Mouse (Mus musculus) left cerebral cortex, postnatal 14 days (tissue): ENCODE results near the gene 1700013G24Rik. TPM values are rescaled to one million over a fixed set of nuclear protein-coding genes. Genes with fewer than 3 reads are reported as not detected.

Experiments used
- DNase-seq, 2 experiments: peaks; one replicate each; pipeline ENCODE4 v3.0.0; 2021 to 2022; ENCODE audit warnings: low spot score in 2 of 2, mixed read lengths in 1 of 2
- intact Hi-C: fragments of 180-260 bp; cut with DNase I; formaldehyde crosslinking; loops from one replicate; pipeline ENCODE4 v1.15.1; 2025
- total RNA-seq, 2 experiments: library from RNA; stranded (reverse); gene quantifications; 2 replicates each; pipeline ENCODE4 v1.2.3; 2021

1700013G24Rik gene
- total RNA-seq, 2 experiments from 2014 or later, result not detected

- no peak for DNase-seq
- intact Hi-C loops, result no loop called here
These were observed 35.7 kb downstream of the 1700013G24Rik start for GRCm38 (mm10) chr4:137488571-137489303.

GRCm38 (mm10) chr4:137489996-137490395, 36.9 kb downstream of the 1700013G24Rik start:
- DNase-seq, result no peak
- intact Hi-C loops, result no loop called here

GRCm38 (mm10) chr4:137492563-137492962, 39.5 kb downstream of the 1700013G24Rik start:
- intact Hi-C loops, result no loop called here
- DNase-seq, result no peak

GRCm38 (mm10) chr4:137493187-137493586, 40.1 kb downstream of the 1700013G24Rik start:
- no peak for DNase-seq
- intact Hi-C loops, result no loop called here

- intact Hi-C loops, result no loop called here
- DNase-seq, result no peak
These were observed 41.8 kb downstream of the 1700013G24Rik start for GRCm38 (mm10) chr4:137494751-137495500.

GRCm38 (mm10) chr4:137495501-137496100, 42.5 kb downstream of the 1700013G24Rik start:
- no peak for DNase-seq
- intact Hi-C loops, result no loop called here

- no peak for DNase-seq
- intact Hi-C loops, result no loop called here
These were observed 44.3 kb downstream of the 1700013G24Rik start for GRCm38 (mm10) chr4:137497367-137497766.

GRCm38 (mm10) chr4:137497892-137498722, 45.0 kb downstream of the 1700013G24Rik start:
- intact Hi-C loops, result no loop called here

GRCm38 (mm10) chr4:137498882-137499583, 45.9 kb downstream of the 1700013G24Rik start:
- intact Hi-C loops, result no loop called here

More at GRCm38 (mm10) chr4:137497892-137498722, 45.0 kb downstream of the 1700013G24Rik start:
- DNase-seq, result no peak

GRCm38 (mm10) chr4:137500149-137500548, 47.1 kb downstream of the 1700013G24Rik start:
- intact Hi-C loops, result no loop called here
- no peak for DNase-seq

More at GRCm38 (mm10) chr4:137498882-137499583, 45.9 kb downstream of the 1700013G24Rik start:
- DNase-seq, result no peak

GRCm38 (mm10) chr4:137500953-137501352, 47.9 kb downstream of the 1700013G24Rik start:
- intact Hi-C loops, result no loop called here
- no peak for DNase-seq

- DNase-seq, result no peak
- intact Hi-C loops, result no loop called here
These were observed 49.1 kb downstream of the 1700013G24Rik start for GRCm38 (mm10) chr4:137502183-137502582.

- intact Hi-C loops, result no loop called here
- no peak for DNase-seq
These were observed 49.7 kb downstream of the 1700013G24Rik start for GRCm38 (mm10) chr4:137502801-137503200.

- peak; percentile 21 to 36 for DNase-seq
- intact Hi-C loops, result no loop called here
These were observed 50.5 kb downstream of the 1700013G24Rik start for GRCm38 (mm10) chr4:137503509-137503971.

Other genes with a start within 250 kb of the 1700013G24Rik start
- gene Wnt4, start 175.8 kb upstream of the 1700013G24Rik start, total RNA-seq, result 10 to 100 TPM; 18.3 to 20.4 TPM
- gene Cdc42, start 95.6 kb upstream of the 1700013G24Rik start, total RNA-seq, result 100 to 1,000 TPM; 412 to 432 TPM
- not detected for gene Cela3a, start 43.5 kb upstream of the 1700013G24Rik start, total RNA-seq
- gene Cela3b, start 22.7 kb upstream of the 1700013G24Rik start, total RNA-seq, result not detected
- gene Hspg2, start 15.5 kb downstream of the 1700013G24Rik start, total RNA-seq, result 10 to 100 TPM; 11.6 to 12.9 TPM
- not detected for gene Ldlrad2, start 121.3 kb downstream of the 1700013G24Rik start, total RNA-seq
- 100 to 1,000 TPM; 105 to 109 TPM for gene Usp48, start 140.5 kb downstream of the 1700013G24Rik start, total RNA-seq
- 100 to 1,000 TPM; 268 to 296 TPM for gene Rap1gap, start 211.4 kb downstream of the 1700013G24Rik start, total RNA-seq